In genomic region chr1:129169936-129170335, GRCm38 (mm10) we compare ENCODE assay signal across 20 mouse cellular contexts.
A peak's percentile ranks its signal among the peaks of the same experiment; 100 is the strongest.
DNase-seq lines count a peak whose midpoint lies in the region; ATAC-seq and TF ChIP-seq lines count a peak whose summit lies in the region.
"Had no signal": no experiment of that assay in that cellular context is flagged by ENCODE, and none has a peak within 500 bp of the region (broad histone marks: within the 10 kb centered on the region; RNA-seq: fewer than 3 reads in every experiment).

No protein-coding gene starts in this region.

- H3K27ac ChIP-seq in layer of hippocampus, adult 2 months = peak overlapping the region; percentile 72
- H3K27ac ChIP-seq in left cerebral cortex, adult 2 months = no peak overlapping the region; the same call in 1 of the 2 replicates
- H3K27ac ChIP-seq: heart, adult 2 months; heart, embryonic 15.5 days; limb, embryonic 10.5 days had no signal

- DNase-seq in left cerebral cortex, adult 18-20 months (ENCODE audit: low spot score in 2 of 2) = peak; percentile 59 to 71
- no peak for DNase-seq in left cerebral cortex, postnatal 4 days
- DNase-seq in layer of hippocampus, adult 2 months (ENCODE audit: low spot score in 2 of 2) = peak; percentile 45 to 72
- peak; percentile 39 to 60 for DNase-seq in left cerebral cortex, adult 2 months (ENCODE audit: extremely low spot score in 1 of 2, low spot score in 2 of 2)
- DNase-seq in right cerebral cortex, postnatal 36 days (ENCODE audit: low spot score in 2 of 2) = peak; percentile 54 to 61
- DNase-seq in testis, postnatal 14 days (ENCODE audit: low spot score) = no peak
- DNase-seq in cerebellum, adult 9-10 months = no peak
- DNase-seq: adrenal gland, postnatal 36 days; cerebellum, adult 18-20 months; gastrocnemius, postnatal 25 days; heart, adult 2 months; kidney, adult 2 months; kidney, postnatal 10 days; liver, postnatal 0 days; lung, postnatal 14 days; thymus, adult 2 months had no signal

- intact Hi-C loops in left cerebral cortex, postnatal 4 days (cut with DNase I) = no loop called here
- intact Hi-C loops in left cerebral cortex, adult 2 months (cut with DNase I) = loop anchor here (5.0 to 10.0 kb wide), 4 partner anchors 255 to 435 kb away; no protein-coding TSS in a partner anchor

- no peak for TF ChIP-seq CTCF in layer of hippocampus, adult 2 months (conservative IDR thresholded peaks at IDR 0.05)
- no peak for TF ChIP-seq CTCF in left cerebral cortex, adult 2 months (IDR thresholded peaks at IDR 0.05)

- no peak overlapping the region for H3K4me3 ChIP-seq in layer of hippocampus, adult 2 months
- H3K4me3 ChIP-seq in left cerebral cortex, adult 2 months = no peak overlapping the region
- H3K4me3 ChIP-seq: heart, adult 2 months; heart, embryonic 15.5 days; limb, embryonic 10.5 days had no signal

- ATAC-seq in megakaryocyte, adult 5-6 weeks (ENCODE audit: poor library complexity, severe bottlenecking) = no peak
- ATAC-seq: liver, postnatal 0 days; midbrain, embryonic 16.5 days had no signal

Comparison
In these comparisons a context has a peak if more than half of its experiments do, and no peak if none do; other contexts are left out.
1. DNase-seq: peak in left cerebral cortex, adult 18-20 months (2 of 2), layer of hippocampus, adult 2 months (2 of 2), left cerebral cortex, adult 2 months (2 of 2) and right cerebral cortex, postnatal 36 days (2 of 2); none in left cerebral cortex, postnatal 4 days (single experiment), testis, postnatal 14 days (single experiment) and cerebellum, adult 9-10 months (single experiment).